Mouse (Mus musculus) kidney, embryonic 14.5 days (tissue): ENCODE measurements around the gene Ubn2. TPM values are rescaled to one million over a fixed set of nuclear protein-coding genes. Genes with fewer than 3 reads are reported as not detected.
"Not testable (repeated sequence)": the region's sequence is repeated elsewhere in the genome, so short reads cannot be mapped to it uniquely, and the experiment has no call there.

Experiments used
- ATAC-seq: fragments of 200-750 bp; cut with Nextera tagmentation; 2 replicates; pipeline ENCODE4 v1.8.0; 2017; ENCODE audit warnings: moderate number of reproducible peaks, mild to moderate bottlenecking, moderate TSS enrichment, moderate library complexity; ENCODE audit not compliant: low FRiP score, low TSS enrichment
- H3K27ac ChIP-seq: fragments of 300-500 bp; sonication (generic); 2 replicates; pipeline ENCODE4 v1.5.1; 2014; ENCODE audit warnings: low read depth, mild to moderate bottlenecking, low read length, moderate library complexity, mixed read lengths
- H3K27me3 ChIP-seq: fragments of 300-500 bp; sonication (generic); 2 replicates; pipeline ENCODE4 v1.6.1; 2014; ENCODE audit warnings: mild to moderate bottlenecking, low read length; ENCODE audit not compliant: control insufficient read depth, insufficient read depth
- H3K36me3 ChIP-seq: fragments of 300-500 bp; sonication (generic); 2 replicates; pipeline ENCODE4 v1.6.1; 2014; ENCODE audit warnings: low read length, mixed read lengths; ENCODE audit not compliant: control insufficient read depth, insufficient read depth
- H3K4me1 ChIP-seq: fragments of 300-500 bp; sonication (generic); 2 replicates; pipeline ENCODE4 v1.6.1; 2014; ENCODE audit warnings: low read length, mixed read lengths; ENCODE audit not compliant: control insufficient read depth, insufficient read depth
- H3K4me2 ChIP-seq: fragments of 300-500 bp; sonication (generic); replicated peaks from 2 replicates; pipeline ENCODE4 v1.6.1; 2014; ENCODE audit warnings: low read depth, mild to moderate bottlenecking, low read length
- H3K4me3 ChIP-seq: fragments of 300-500 bp; sonication (generic); 2 replicates; pipeline ENCODE4 v1.5.1; 2014; ENCODE audit warnings: mild to moderate bottlenecking, low read length
- H3K9ac ChIP-seq: fragments of 300-500 bp; sonication (generic); 2 replicates; pipeline ENCODE4 v1.6.1; 2014; ENCODE audit warnings: low read depth, mild to moderate bottlenecking, low read length, moderate library complexity
- H3K9me3 ChIP-seq: fragments of 300-500 bp; sonication (generic); 2 replicates; pipeline ENCODE4 v1.6.1; 2016; ENCODE audit warnings: low read length; ENCODE audit not compliant: control insufficient read depth
- WGBS: fragments of 180-500 bp; shearing (Covaris S2); extraction: QIAGEN DNeasy Blood & Tissue Kit; methylation state at CpG from one replicate; pipeline ENCODE4 v1.1.7; 2014; 5-methylcytosine and 5-hydroxymethylcytosine counted together
- polyA plus RNA-seq: library from polyadenylated mRNA; unstranded; fragments of >200 nt; fragmentation: Nextera tagmentation; extraction: Ambion mirVana; gene quantifications from 2 replicates; pipeline ENCODE4 v1.2.1, GENCODE M21; 2014

Gene Ubn2
- polyA plus RNA-seq, 1 experiment from 2014 or later: 19.9 TPM

- H3K9ac ChIP-seq: no peak overlapping the region
- H3K27me3 ChIP-seq: no peaks in the 10 kb centered on the region
- WGBS: 85% methylated on average over 1 of the region's 1 CpGs
- H3K36me3 ChIP-seq: no peaks in the 10 kb centered on the region
- no peak for ATAC-seq
- no peak overlapping the region for H3K4me2 ChIP-seq
- no peaks in the 10 kb centered on the region for H3K9me3 ChIP-seq
- H3K4me3 ChIP-seq: no peak overlapping the region
- peaks cover 6% of the 10 kb centered on the region; the same call in 1 of the 2 replicates for H3K4me1 ChIP-seq
- no peak overlapping the region for H3K27ac ChIP-seq
Observed at GRCm38 (mm10) chr6:38547707-38548106, 114.0 kb downstream of the Ubn2 start.

- H3K4me2 ChIP-seq, H3K4me3 ChIP-seq, H3K9me3 ChIP-seq, ATAC-seq, H3K27me3 ChIP-seq, H3K9ac ChIP-seq, H3K36me3 ChIP-seq, H3K27ac ChIP-seq, H3K4me1 ChIP-seq: not testable (repeated sequence)
- WGBS: 91% methylated on average over 7 of the region's 7 CpGs
Observed at GRCm38 (mm10) chr6:38548595-38548994, 114.8 kb downstream of the Ubn2 start.

GRCm38 (mm10) chr6:38549840-38550239 lies 116.1 kb downstream of the Ubn2 start:
- Histone ChIP-seq H3K9ac (peak overlapping the region; percentile 89; the same call in 1 of the 2 replicates), H3K4me3 (peak overlapping the region; percentile 76; the same call in 1 of the 2 replicates), H3K27ac (peak overlapping the region; percentile 99; the same call in 1 of the 2 replicates), H3K4me2 (peak overlapping the region; percentile 57)
- not testable (repeated sequence) for H3K9me3 ChIP-seq, H3K36me3 ChIP-seq, H3K27me3 ChIP-seq, H3K4me1 ChIP-seq, ATAC-seq
- 88% methylated on average over 6 of the region's 6 CpGs for WGBS

- peak overlapping the region; percentile 89 for H3K9ac ChIP-seq
- H3K9me3 ChIP-seq: no peaks in the 10 kb centered on the region
- H3K27me3 ChIP-seq: no peaks in the 10 kb centered on the region
- no peaks in the 10 kb centered on the region for H3K36me3 ChIP-seq
- peak overlapping the region; percentile 76 for H3K4me3 ChIP-seq
- ATAC-seq: peak; percentile 14; the same call in 1 of the 2 replicates
- peak overlapping the region; percentile 57 for H3K4me2 ChIP-seq
- peaks cover 9% of the 10 kb centered on the region; the same call in 1 of the 2 replicates for H3K4me1 ChIP-seq
- peak overlapping the region; percentile 99 for H3K27ac ChIP-seq
- 7% methylated on average over 28 of the region's 28 CpGs for WGBS
Observed at GRCm38 (mm10) chr6:38550250-38551061, 116.7 kb downstream of the Ubn2 start.

DNA sequence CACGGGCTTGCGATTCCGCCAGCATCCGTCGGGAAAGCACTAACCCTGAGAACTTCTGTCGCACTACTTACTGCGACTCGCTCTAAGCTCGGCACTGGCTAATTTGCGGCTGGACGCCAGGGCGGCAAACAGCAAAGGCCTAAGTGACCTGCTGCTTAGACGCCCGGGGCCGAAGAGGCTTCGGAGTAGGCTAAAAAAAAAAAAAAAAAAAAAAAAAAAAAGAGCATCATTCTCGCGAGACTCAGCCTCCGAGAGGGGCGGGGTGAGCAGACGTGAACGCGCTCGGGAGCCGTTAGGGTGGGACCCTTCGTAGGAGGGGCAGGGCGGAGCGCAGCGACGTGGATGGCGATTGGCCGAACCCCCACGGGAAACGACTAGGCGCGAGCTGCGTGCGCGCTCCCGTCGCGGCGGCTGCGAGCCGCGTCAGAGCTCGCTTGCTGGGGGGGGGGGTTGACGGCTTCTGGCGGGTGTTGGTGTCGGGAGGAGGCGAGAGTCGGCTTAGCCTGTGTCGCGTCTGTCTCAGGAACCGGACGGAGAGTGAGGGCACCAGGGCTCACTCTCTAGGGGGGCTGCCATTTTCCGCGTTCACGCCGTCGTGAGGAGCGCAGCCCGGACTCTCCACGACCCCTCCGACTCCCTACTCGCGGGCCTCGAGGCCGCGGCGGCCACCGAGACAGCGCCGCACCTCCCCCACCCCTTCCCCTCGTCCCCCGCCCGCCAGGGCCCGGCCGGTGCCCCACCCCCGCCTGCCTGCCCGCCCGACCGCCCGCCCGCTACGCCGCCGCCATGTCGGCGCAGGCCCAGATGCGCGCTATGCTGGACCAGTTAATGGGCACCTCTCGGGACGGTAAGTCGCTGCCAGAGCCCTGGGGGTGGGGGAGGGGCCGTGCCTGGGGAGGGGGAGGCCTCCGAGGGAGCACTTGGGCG lies 117.6 kb downstream of the Ubn2 start, which contains the start of gene Luc7l2:
Luc7l2 (plus strand) TSS at position 273 of the 927 bp plus-strand sequence.
- peak within 1 kb of the TSS; percentile 89 for H3K9ac ChIP-seq
- WGBS: under 1% methylated on average over 87 of the region's 98 CpGs
- no peaks in the 10 kb centered on the region for H3K27me3 ChIP-seq
- peak within 1 kb of the TSS; percentile 99 for H3K27ac ChIP-seq
- H3K4me1 ChIP-seq: peaks cover 9% of the 10 kb centered on the region; the same call in 1 of the 2 replicates
- H3K4me2 ChIP-seq: peak within 1 kb of the TSS; percentile 57
- H3K9me3 ChIP-seq: no peaks in the 10 kb centered on the region
- H3K4me3 ChIP-seq: peak within 1 kb of the TSS; percentile 76
- no peaks in the 10 kb centered on the region for H3K36me3 ChIP-seq
- ATAC-seq: peak; percentile 92

DNA sequence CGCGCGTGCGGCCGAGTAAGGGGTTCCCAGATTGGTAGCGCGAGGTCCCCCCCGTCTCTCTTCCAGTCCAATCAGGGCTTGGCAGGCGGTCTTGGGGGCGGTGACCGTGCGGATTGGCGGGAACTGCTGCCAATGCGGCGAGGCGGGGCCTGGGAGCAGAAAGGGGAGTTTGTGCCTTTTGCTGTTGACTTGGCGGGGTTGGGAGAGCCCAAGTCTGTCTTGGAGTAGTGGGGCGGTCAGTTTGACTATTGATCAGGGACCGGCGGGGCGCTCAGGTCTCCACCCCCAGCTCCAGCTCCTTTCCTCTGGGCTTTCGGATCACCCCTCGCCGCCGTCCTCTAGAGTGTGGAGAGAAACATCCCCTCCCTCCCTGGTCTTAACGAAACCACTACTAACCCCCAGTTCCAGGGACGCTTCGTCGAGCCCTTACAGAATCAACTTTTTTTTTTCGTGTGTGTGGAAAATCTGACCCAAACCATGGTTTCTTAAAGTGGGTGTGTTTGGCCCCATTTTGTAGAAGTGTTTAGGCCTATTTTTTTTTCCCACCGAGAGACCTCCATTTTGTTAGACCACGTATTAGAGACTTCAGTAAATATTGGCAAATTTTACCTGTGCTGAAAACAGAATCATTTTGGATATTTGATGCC lies 118.4 kb downstream of the Ubn2 start:
- H3K27me3 ChIP-seq: no peaks in the 10 kb centered on the region
- H3K4me3 ChIP-seq: peak overlapping the region; percentile 76
- H3K9me3 ChIP-seq: no peaks in the 10 kb centered on the region
- H3K4me2 ChIP-seq: peak overlapping the region; percentile 38
- peak overlapping the region; percentile 89 for H3K9ac ChIP-seq
- under 1% methylated on average over 32 of the region's 32 CpGs for WGBS
- H3K27ac ChIP-seq: peak overlapping the region; percentile 99
- ATAC-seq: peak; percentile 96
- peaks cover 9% of the 10 kb centered on the region; the same call in 1 of the 2 replicates for H3K4me1 ChIP-seq
- H3K36me3 ChIP-seq: no peaks in the 10 kb centered on the region

- Histone ChIP-seq H3K4me2 (peak overlapping the region; percentile 38), H3K4me1 (peaks cover 9% of the 10 kb centered on the region; the same call in 1 of the 2 replicates), H3K36me3 (no peaks in the 10 kb centered on the region), H3K9ac (peak overlapping the region; percentile 89), H3K27me3 (no peaks in the 10 kb centered on the region), H3K9me3 (no peaks in the 10 kb centered on the region), H3K4me3 (peak overlapping the region; percentile 76), H3K27ac (no peak overlapping the region; the same call in 1 of the 2 replicates)
- ATAC-seq: no peak
- 17% methylated on average over 5 of the region's 5 CpGs for WGBS
Observed at GRCm38 (mm10) chr6:38552636-38553000, 118.9 kb downstream of the Ubn2 start.
